Mouse (Mus musculus): ENCODE data around the gene Soat1. TPM values are rescaled to one million over a fixed set of nuclear protein-coding genes. Genes with fewer than 3 reads are reported as not detected.
"Not testable (repeated sequence)": the region's sequence is repeated elsewhere in the genome, so short reads cannot be mapped to it uniquely, and the experiment has no call there.

The Soat1 gene
- polyA plus RNA-seq, 2 experiments, result 19.1 to 23.1 TPM

DNA sequence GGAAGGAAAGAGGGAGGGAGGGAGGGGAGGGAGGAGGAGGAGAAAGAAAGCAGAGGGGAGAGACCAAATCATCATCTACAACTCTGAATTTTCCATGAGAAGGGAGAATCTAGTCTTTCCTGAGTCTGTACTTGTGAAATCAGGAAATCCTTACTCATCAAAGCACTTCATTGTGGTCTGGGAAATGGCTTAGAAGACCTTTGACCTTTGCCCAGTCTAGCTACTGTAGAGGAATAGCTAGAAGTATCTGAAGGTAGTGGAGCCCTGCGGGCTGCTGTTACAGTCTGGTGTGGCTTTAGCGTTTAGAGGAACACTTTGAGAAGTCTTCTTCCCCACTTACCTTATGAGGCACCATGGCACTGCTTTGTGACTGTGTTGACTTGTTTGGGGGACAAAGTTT is 71.6 kb downstream of the Soat1 start:
- H3K27ac ChIP-seq (replicated peaks; ENCODE audit: low read depth, low read length), result no peak overlapping the region
- H3K36me3 ChIP-seq (ENCODE audit: control insufficient read depth, insufficient read depth, low read length), result no peaks in the 10 kb centered on the region

DNA sequence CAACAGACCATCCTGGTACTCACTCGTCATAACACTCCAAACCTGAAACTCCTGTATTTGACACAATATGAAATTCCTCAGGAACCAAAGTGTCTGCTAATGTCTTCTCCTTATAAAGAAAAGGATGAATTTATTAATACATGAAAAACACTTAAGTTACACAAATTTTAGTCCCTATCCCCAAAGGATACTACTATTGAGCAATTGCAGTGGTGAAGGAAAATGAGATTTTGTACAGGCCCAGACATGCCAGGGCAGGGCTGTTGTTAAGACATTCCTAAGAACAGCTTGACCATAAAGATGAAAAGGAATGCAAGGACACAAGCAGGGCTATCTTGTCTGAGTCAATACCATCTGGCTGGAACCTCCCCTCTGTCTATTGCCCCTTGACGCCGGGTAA is 74.0 kb downstream of the Soat1 start:
- not testable (repeated sequence) for ATAC-seq (ENCODE audit: low FRiP score, low read depth); H3K36me3 ChIP-seq (ENCODE audit: control insufficient read depth, insufficient read depth, low read length)
- 63% methylated on average over 3 of the region's 3 CpGs for WGBS

More for the DNA sequence above, 71.6 kb downstream of the Soat1 start:
- no peaks in the 10 kb centered on the region for H3K27me3 ChIP-seq (ENCODE audit: control insufficient read depth, insufficient read depth, low read length)
- 43% methylated on average over 2 of the region's 2 CpGs for WGBS
- no peak overlapping the region for H3K4me3 ChIP-seq (replicated peaks; ENCODE audit: low read length)
- H3K4me1 ChIP-seq (ENCODE audit: control insufficient read depth, insufficient read depth, low read length), result no peaks in the 10 kb centered on the region
- no peak overlapping the region for H3K4me2 ChIP-seq (replicated peaks; ENCODE audit: low read depth, low read length, severe bottlenecking)
- H3K9me3 ChIP-seq (ENCODE audit: control insufficient read depth, low read length), result no peaks in the 10 kb centered on the region
- DNase-seq (ENCODE audit: low spot score) (no peak), ATAC-seq (ENCODE audit: low FRiP score, low read depth) (no peak)
- TF ChIP-seq POLR2A (IDR thresholded peaks at IDR 0.05; ENCODE audit: borderline replicate concordance, extremely low read depth, insufficient read depth, insufficient read length), result no peak
- no peak overlapping the region for H3K9ac ChIP-seq (ENCODE audit: low read depth, low read length, severe bottlenecking)

DNA sequence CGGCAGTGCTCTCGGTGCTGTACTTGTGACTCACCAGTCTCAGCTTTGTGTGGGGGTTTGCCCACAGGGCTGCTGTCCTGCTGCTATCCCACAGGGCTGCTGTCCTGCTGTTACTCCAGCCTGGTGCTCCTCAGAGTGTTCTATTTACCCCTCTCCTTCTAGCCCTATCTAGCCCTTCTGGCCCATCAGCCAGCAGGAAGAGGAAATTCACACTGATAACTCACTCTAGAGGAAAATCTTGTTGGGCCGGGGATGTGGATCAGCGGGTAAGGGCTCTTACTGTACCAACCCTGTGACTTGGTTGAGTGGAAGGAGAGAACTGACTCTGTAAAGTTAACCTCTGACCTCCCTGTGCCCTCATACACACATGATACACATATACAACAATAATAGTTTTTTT is 81.0 kb downstream of the Soat1 start:
- 83% methylated on average over 4 of the region's 4 CpGs for WGBS
- H3K4me3 ChIP-seq (replicated peaks; ENCODE audit: low read length), result no peak overlapping the region
- no peak overlapping the region for H3K4me2 ChIP-seq (replicated peaks; ENCODE audit: low read depth, low read length, severe bottlenecking)
- TF ChIP-seq POLR2A (IDR thresholded peaks at IDR 0.05; ENCODE audit: borderline replicate concordance, extremely low read depth, insufficient read depth, insufficient read length), result no peak
- ATAC-seq (ENCODE audit: low FRiP score, low read depth) (no peak), DNase-seq (ENCODE audit: low spot score) (no peak)
- no peaks in the 10 kb centered on the region for H3K9me3 ChIP-seq (ENCODE audit: control insufficient read depth, low read length)
- H3K9ac ChIP-seq (ENCODE audit: low read depth, low read length, severe bottlenecking), result no peak overlapping the region
- no peaks in the 10 kb centered on the region for H3K27me3 ChIP-seq (ENCODE audit: control insufficient read depth, insufficient read depth, low read length)
- no peak overlapping the region for H3K27ac ChIP-seq (replicated peaks; ENCODE audit: low read depth, low read length)
- no peaks in the 10 kb centered on the region for H3K36me3 ChIP-seq (ENCODE audit: control insufficient read depth, insufficient read depth, low read length)
- H3K4me1 ChIP-seq (ENCODE audit: control insufficient read depth, insufficient read depth, low read length), result no peaks in the 10 kb centered on the region

More for the DNA sequence above, 74.0 kb downstream of the Soat1 start:
- not testable (repeated sequence) for H3K4me3 ChIP-seq (replicated peaks; ENCODE audit: low read length); H3K4me2 ChIP-seq (replicated peaks; ENCODE audit: low read depth, low read length, severe bottlenecking); H3K4me1 ChIP-seq (ENCODE audit: control insufficient read depth, insufficient read depth, low read length); H3K27ac ChIP-seq (replicated peaks; ENCODE audit: low read depth, low read length); DNase-seq (ENCODE audit: low spot score); H3K9ac ChIP-seq (ENCODE audit: low read depth, low read length, severe bottlenecking); H3K9me3 ChIP-seq (ENCODE audit: control insufficient read depth, low read length); H3K27me3 ChIP-seq (ENCODE audit: control insufficient read depth, insufficient read depth, low read length)

DNA sequence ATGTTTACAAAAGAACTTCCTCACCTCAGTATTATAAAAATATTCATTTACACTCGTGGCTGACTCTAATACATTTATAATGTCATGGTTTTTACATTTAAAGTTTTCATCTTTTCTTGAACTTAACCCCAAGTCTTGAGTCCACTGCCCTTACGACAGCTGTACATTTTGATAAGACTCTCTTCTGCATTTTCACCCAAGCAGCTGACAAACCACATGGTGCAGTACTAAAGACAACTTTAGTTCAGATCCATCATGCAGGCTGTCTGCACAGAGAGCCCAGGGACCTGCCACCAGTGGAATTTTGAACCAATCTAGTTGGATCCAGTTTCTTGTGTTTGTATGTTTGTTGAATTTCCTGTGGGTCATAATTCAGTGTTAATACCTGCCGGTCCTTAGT is 87.3 kb downstream of the Soat1 start:
- no peak for ATAC-seq (ENCODE audit: low FRiP score, low read depth)
- Histone ChIP-seq H3K27me3 (ENCODE audit: control insufficient read depth, insufficient read depth, low read length) (no peaks in the 10 kb centered on the region), H3K4me3 (replicated peaks; ENCODE audit: low read length) (no peak overlapping the region), H3K4me1 (ENCODE audit: control insufficient read depth, insufficient read depth, low read length) (no peaks in the 10 kb centered on the region), H3K9me3 (ENCODE audit: control insufficient read depth, low read length) (no peaks in the 10 kb centered on the region), H3K27ac (replicated peaks; ENCODE audit: low read depth, low read length) (no peak overlapping the region), H3K9ac (ENCODE audit: low read depth, low read length, severe bottlenecking) (no peak overlapping the region), H3K36me3 (ENCODE audit: control insufficient read depth, insufficient read depth, low read length) (no peaks in the 10 kb centered on the region), H3K4me2 (replicated peaks; ENCODE audit: low read depth, low read length, severe bottlenecking) (no peak overlapping the region)
- WGBS, result 71% methylated on average over 3 of the region's 3 CpGs
- no peak for TF ChIP-seq POLR2A (IDR thresholded peaks at IDR 0.05; ENCODE audit: borderline replicate concordance, extremely low read depth, insufficient read depth, insufficient read length)
- no peak for DNase-seq (ENCODE audit: low spot score)

DNA sequence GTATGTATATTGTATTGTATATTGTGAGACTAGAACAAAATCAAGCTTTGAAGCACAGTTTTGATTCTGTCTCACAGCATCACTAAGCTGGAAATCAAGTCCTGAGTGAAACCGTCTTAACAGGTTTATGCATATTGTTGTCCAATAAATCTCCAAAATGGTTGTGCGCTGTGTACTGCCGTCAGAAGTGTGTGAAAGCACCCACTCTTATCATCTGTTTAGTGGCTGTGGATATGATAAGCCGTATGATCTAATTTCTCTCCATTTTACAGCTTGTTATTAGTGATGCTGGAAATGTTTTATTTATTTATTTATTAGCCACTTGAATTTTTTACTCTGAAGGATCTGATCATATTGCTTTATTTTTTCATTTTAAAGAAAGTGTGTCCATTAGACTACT is 87.9 kb downstream of the Soat1 start:
- Histone ChIP-seq H3K9me3 (ENCODE audit: control insufficient read depth, low read length) (no peaks in the 10 kb centered on the region; the same call in 1 of the 2 replicates), H3K9ac (ENCODE audit: low read depth, low read length, severe bottlenecking) (no peak overlapping the region), H3K27ac (replicated peaks; ENCODE audit: low read depth, low read length) (no peak overlapping the region), H3K27me3 (ENCODE audit: control insufficient read depth, insufficient read depth, low read length) (no peaks in the 10 kb centered on the region), H3K36me3 (ENCODE audit: control insufficient read depth, insufficient read depth, low read length) (no peaks in the 10 kb centered on the region), H3K4me2 (replicated peaks; ENCODE audit: low read depth, low read length, severe bottlenecking) (no peak overlapping the region), H3K4me1 (ENCODE audit: control insufficient read depth, insufficient read depth, low read length) (no peaks in the 10 kb centered on the region), H3K4me3 (replicated peaks; ENCODE audit: low read length) (no peak overlapping the region)
- DNase-seq (ENCODE audit: low spot score) (no peak), ATAC-seq (ENCODE audit: low FRiP score, low read depth) (no peak)
- no peak for TF ChIP-seq POLR2A (IDR thresholded peaks at IDR 0.05; ENCODE audit: borderline replicate concordance, extremely low read depth, insufficient read depth, insufficient read length)
- WGBS, result 82% methylated on average over 4 of the region's 4 CpGs

DNA sequence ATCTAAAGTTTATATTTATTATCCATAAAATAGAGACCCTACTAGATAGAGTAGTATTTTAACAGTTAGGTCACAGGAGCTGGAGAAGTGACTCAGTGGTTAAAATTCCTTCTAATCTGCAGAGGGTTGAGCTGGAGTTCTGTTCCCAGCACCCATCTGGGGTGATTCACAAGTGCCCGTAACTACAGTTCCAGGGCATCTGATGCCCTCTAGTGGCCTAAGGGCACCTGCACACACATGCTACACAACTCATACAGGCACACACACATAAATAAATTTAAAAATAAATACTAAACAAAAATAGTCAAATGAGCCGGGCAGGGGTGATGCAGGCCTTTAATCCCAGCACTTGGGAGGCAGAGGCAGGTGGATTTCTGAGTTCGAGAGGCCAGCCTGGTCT is 92.9 kb downstream of the Soat1 start:
- WGBS, result 90% methylated on average over 3 of the region's 3 CpGs
- Histone ChIP-seq H3K27me3 (ENCODE audit: control insufficient read depth, insufficient read depth, low read length) (no peaks in the 10 kb centered on the region), H3K27ac (replicated peaks; ENCODE audit: low read depth, low read length) (no peak overlapping the region), H3K4me1 (ENCODE audit: control insufficient read depth, insufficient read depth, low read length) (no peaks in the 10 kb centered on the region), H3K9ac (ENCODE audit: low read depth, low read length, severe bottlenecking) (no peak overlapping the region), H3K4me3 (replicated peaks; ENCODE audit: low read length) (no peak overlapping the region), H3K36me3 (ENCODE audit: control insufficient read depth, insufficient read depth, low read length) (no peaks in the 10 kb centered on the region), H3K4me2 (replicated peaks; ENCODE audit: low read depth, low read length, severe bottlenecking) (no peak overlapping the region), H3K9me3 (ENCODE audit: control insufficient read depth, low read length) (no peaks in the 10 kb centered on the region; the same call in 1 of the 2 replicates)
- no peak for TF ChIP-seq POLR2A (IDR thresholded peaks at IDR 0.05; ENCODE audit: borderline replicate concordance, extremely low read depth, insufficient read depth, insufficient read length)
- DNase-seq (ENCODE audit: low spot score), result no peak
- ATAC-seq (ENCODE audit: low FRiP score, low read depth), result no peak

Other genes starting within 250 kb of the Soat1 start
- gene Tdrd5, start 170.7 kb downstream of the Soat1 start, polyA plus RNA-seq (2012; rRNA removed), result 0.20 and 0.22 TPM in 2 replicates
- gene Tdrd5, start 170.7 kb downstream of the Soat1 start, polyA plus RNA-seq (2014; fragmentation: Nextera tagmentation; extraction: Ambion mirVana), result 0.12 and 0.36 TPM in 2 replicates
- gene Nphs2, start 163.6 kb downstream of the Soat1 start, polyA plus RNA-seq (2012; rRNA removed), result 0.03 and 0.08 TPM in 2 replicates
- gene Nphs2, start 163.6 kb downstream of the Soat1 start, polyA plus RNA-seq (2014; fragmentation: Nextera tagmentation; extraction: Ambion mirVana), result 0.10 and 0.23 TPM in 2 replicates
- gene Gm2000, start 108.3 kb downstream of the Soat1 start, polyA plus RNA-seq (2012; rRNA removed), result 53.6 and 66.6 TPM in 2 replicates
- 945 and 958 TPM in 2 replicates for gene Gm2000, start 108.3 kb downstream of the Soat1 start, polyA plus RNA-seq (2014; fragmentation: Nextera tagmentation; extraction: Ambion mirVana)
- gene Axdnd1, start 53.2 kb downstream of the Soat1 start, polyA plus RNA-seq (2012; rRNA removed), result 0.18 and 0.39 TPM in 2 replicates
- gene Axdnd1, start 53.2 kb downstream of the Soat1 start, polyA plus RNA-seq (2014; fragmentation: Nextera tagmentation; extraction: Ambion mirVana), result 0.44 TPM in 1 of 2 replicates, not detected in the other
- 6.0 and 7.0 TPM in 2 replicates for gene Gm10031, start 49.7 kb upstream of the Soat1 start, polyA plus RNA-seq (2012; rRNA removed)
- 0.32 and 0.73 TPM in 2 replicates for gene Gm10031, start 49.7 kb upstream of the Soat1 start, polyA plus RNA-seq (2014; fragmentation: Nextera tagmentation; extraction: Ambion mirVana)
- gene Abl2, start 84.5 kb upstream of the Soat1 start, polyA plus RNA-seq (2012; rRNA removed), result 10.2 and 10.9 TPM in 2 replicates
- gene Abl2, start 84.5 kb upstream of the Soat1 start, polyA plus RNA-seq (2014; fragmentation: Nextera tagmentation; extraction: Ambion mirVana), result 6.2 and 6.9 TPM in 2 replicates
- 7.6 and 7.7 TPM in 2 replicates for gene Tor3a, start 200.0 kb upstream of the Soat1 start, polyA plus RNA-seq (2012; rRNA removed)
- gene Tor3a, start 200.0 kb upstream of the Soat1 start, polyA plus RNA-seq (2014; fragmentation: Nextera tagmentation; extraction: Ambion mirVana), result 10.1 and 14.7 TPM in 2 replicates
- 35.0 and 35.8 TPM in 2 replicates for gene Fam20b, start 244.8 kb upstream of the Soat1 start, polyA plus RNA-seq (2012; rRNA removed)
- gene Fam20b, start 244.8 kb upstream of the Soat1 start, polyA plus RNA-seq (2014; fragmentation: Nextera tagmentation; extraction: Ambion mirVana), result 29.7 and 33.5 TPM in 2 replicates

Data from limb, embryonic 14.5 days (tissue).